Mouse (Mus musculus): ENCODE results near the gene Iffo1.

DNA sequence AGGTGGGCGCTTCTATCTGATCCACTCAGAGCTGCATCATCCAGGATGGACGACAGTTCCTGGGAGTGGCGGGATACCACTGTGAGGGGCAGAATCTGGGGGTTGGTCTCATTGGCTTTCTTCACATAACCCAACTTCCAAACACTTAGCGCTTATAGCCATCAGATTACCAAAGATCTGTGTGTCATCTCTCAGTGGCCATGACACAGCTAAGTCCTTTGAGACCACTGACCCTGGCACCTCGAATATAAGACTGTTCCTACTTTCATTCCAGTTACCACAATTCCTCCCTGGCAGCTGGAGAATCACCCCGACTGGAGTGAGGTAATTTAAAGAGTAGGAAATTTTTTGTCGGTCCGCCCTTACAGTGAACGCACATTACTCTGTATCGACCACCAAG is 41.2 kb downstream of the Iffo1 start:
- TF ChIP-seq POLR2A (IDR thresholded peaks at IDR 0.05; ENCODE audit: borderline replicate concordance, insufficient read depth, low read length) = no peak
- no peak for TF ChIP-seq CTCF (IDR thresholded peaks at IDR 0.05; ENCODE audit: borderline replicate concordance, insufficient read depth, low read depth, low read length)

All from cerebellum, adult 2 months (tissue).